Mouse (Mus musculus): ENCODE results near the gene Tbrg1. TPM values are rescaled to one million over a fixed set of nuclear protein-coding genes. Genes with fewer than 3 reads are reported as not detected.
A peak's percentile ranks its signal among the peaks of the same experiment; 100 is the strongest.

The Tbrg1 gene
- polyA plus RNA-seq (2015; fragmentation: Nextera tagmentation; extraction: Ambion mirVana) = 79.5 and 82.5 TPM in 2 replicates

GRCm38 (mm10) chr9:37656931-37657481 is at the start of gene Tbrg1:
Gene Tbrg1 (minus strand): TSS chr9:37657312.
- peak; percentile 93 for ATAC-seq (replicated peaks)
- under 1% methylated on average over 36 of the region's 36 CpGs for WGBS
- Histone ChIP-seq H3K4me3 (peak within 1 kb of the TSS; percentile 53), H3K27me3 (no peaks in the 10 kb centered on the region), H3K4me1 (peaks cover 13% of the 10 kb centered on the region), H3K27ac (replicated peaks) (peak within 1 kb of the TSS; percentile 29), H3K4me2 (replicated peaks) (peak within 1 kb of the TSS; percentile 67), H3K36me3 (peaks cover 18% of the 10 kb centered on the region), H3K9ac (replicated peaks) (peak within 1 kb of the TSS; percentile 52), H3K9me3 (no peaks in the 10 kb centered on the region)

- peak; percentile 51; the same call in 1 of the 2 replicates for ATAC-seq (replicated peaks)
- Histone ChIP-seq H3K27ac (replicated peaks) (no peak overlapping the region), H3K4me2 (replicated peaks) (no peak overlapping the region), H3K9me3 (no peaks in the 10 kb centered on the region), H3K36me3 (no peaks in the 10 kb centered on the region), H3K9ac (replicated peaks) (no peak overlapping the region), H3K27me3 (no peaks in the 10 kb centered on the region), H3K4me1 (no peaks in the 10 kb centered on the region), H3K4me3 (no peak overlapping the region)
- WGBS = 34% methylated on average over 5 of the region's 5 CpGs
Observed at GRCm38 (mm10) chr9:37689970-37690686, 33.0 kb upstream of the Tbrg1 start.

- no peak overlapping the region for H3K4me3 ChIP-seq
- H3K27ac ChIP-seq (replicated peaks) = no peak overlapping the region
- H3K9me3 ChIP-seq = no peaks in the 10 kb centered on the region
- H3K9ac ChIP-seq (replicated peaks) = no peak overlapping the region
- ATAC-seq (replicated peaks) = 0 out of 2 replicates have a peak, but pooled peaks have one; percentile 38
- WGBS = 37% methylated on average over 3 of the region's 3 CpGs
- H3K36me3 ChIP-seq = no peaks in the 10 kb centered on the region
- no peaks in the 10 kb centered on the region for H3K4me1 ChIP-seq
- no peaks in the 10 kb centered on the region for H3K27me3 ChIP-seq
- H3K4me2 ChIP-seq (replicated peaks) = no peak overlapping the region
Observed at GRCm38 (mm10) chr9:37687941-37688303, 30.8 kb upstream of the Tbrg1 start.

- 63% methylated on average over 3 of the region's 3 CpGs for WGBS
- no peak overlapping the region for H3K4me2 ChIP-seq (replicated peaks)
- H3K27me3 ChIP-seq = no peaks in the 10 kb centered on the region
- H3K4me3 ChIP-seq = no peak overlapping the region
- no peaks in the 10 kb centered on the region for H3K9me3 ChIP-seq
- no peaks in the 10 kb centered on the region for H3K4me1 ChIP-seq
- no peak overlapping the region for H3K27ac ChIP-seq (replicated peaks)
- no peaks in the 10 kb centered on the region for H3K36me3 ChIP-seq
- no peak overlapping the region for H3K9ac ChIP-seq (replicated peaks)
- 0 out of 2 replicates have a peak, but pooled peaks have one; percentile 64 for ATAC-seq (replicated peaks)
Observed at GRCm38 (mm10) chr9:37687288-37687940, 30.3 kb upstream of the Tbrg1 start.

- H3K4me2 ChIP-seq (replicated peaks) = no peak overlapping the region
- 93% methylated on average over 1 of the region's 1 CpGs for WGBS
- H3K36me3 ChIP-seq = no peaks in the 10 kb centered on the region
- ATAC-seq (replicated peaks) = no peak
- H3K9me3 ChIP-seq = no peaks in the 10 kb centered on the region
- no peak overlapping the region for H3K27ac ChIP-seq (replicated peaks)
- H3K9ac ChIP-seq (replicated peaks) = no peak overlapping the region
- no peak overlapping the region for H3K4me3 ChIP-seq
- no peaks in the 10 kb centered on the region for H3K27me3 ChIP-seq
- no peaks in the 10 kb centered on the region for H3K4me1 ChIP-seq
Observed at GRCm38 (mm10) chr9:37681123-37681522, 24.0 kb upstream of the Tbrg1 start.

GRCm38 (mm10) chr9:37675287-37675686 is 18.2 kb upstream of the Tbrg1 start:
- no peak overlapping the region for H3K4me3 ChIP-seq
- H3K9me3 ChIP-seq = no peaks in the 10 kb centered on the region
- 64% methylated on average over 4 of the region's 4 CpGs for WGBS
- no peak overlapping the region for H3K4me2 ChIP-seq (replicated peaks)
- no peak overlapping the region for H3K9ac ChIP-seq (replicated peaks)
- no peaks in the 10 kb centered on the region for H3K27me3 ChIP-seq
- no peak for ATAC-seq (replicated peaks)
- H3K36me3 ChIP-seq = no peaks in the 10 kb centered on the region
- 0 out of 2 replicates have a peak, but pooled peaks cover 4% of the 10 kb centered on the region for H3K4me1 ChIP-seq
- no peak overlapping the region for H3K27ac ChIP-seq (replicated peaks)

GRCm38 (mm10) chr9:37670261-37670660 is 13.1 kb upstream of the Tbrg1 start:
- WGBS = 91% methylated on average over 3 of the region's 3 CpGs
- Histone ChIP-seq H3K36me3 (no peaks in the 10 kb centered on the region), H3K9ac (replicated peaks) (no peak overlapping the region), H3K27me3 (no peaks in the 10 kb centered on the region), H3K4me3 (no peak overlapping the region), H3K4me2 (replicated peaks) (no peak overlapping the region), H3K4me1 (0 out of 2 replicates have a peak, but pooled peaks cover 3% of the 10 kb centered on the region), H3K27ac (replicated peaks) (no peak overlapping the region), H3K9me3 (no peaks in the 10 kb centered on the region)
- no peak for ATAC-seq (replicated peaks)

GRCm38 (mm10) chr9:37669678-37670077 is 12.6 kb upstream of the Tbrg1 start:
- no peaks in the 10 kb centered on the region for H3K9me3 ChIP-seq
- WGBS = 75% methylated on average over 4 of the region's 4 CpGs
- no peaks in the 10 kb centered on the region for H3K4me1 ChIP-seq
- no peak overlapping the region for H3K27ac ChIP-seq (replicated peaks)
- no peaks in the 10 kb centered on the region for H3K27me3 ChIP-seq
- H3K4me3 ChIP-seq = no peak overlapping the region
- H3K36me3 ChIP-seq = no peaks in the 10 kb centered on the region
- no peak for ATAC-seq (replicated peaks)
- no peak overlapping the region for H3K9ac ChIP-seq (replicated peaks)
- no peak overlapping the region for H3K4me2 ChIP-seq (replicated peaks)

- Histone ChIP-seq H3K36me3 (no peaks in the 10 kb centered on the region), H3K4me3 (no peak within 1 kb of the TSS), H3K27ac (replicated peaks) (no peak within 1 kb of the TSS), H3K4me1 (no peaks in the 10 kb centered on the region), H3K9me3 (no peaks in the 10 kb centered on the region), H3K9ac (replicated peaks) (no peak within 1 kb of the TSS), H3K4me2 (replicated peaks) (no peak within 1 kb of the TSS), H3K27me3 (no peaks in the 10 kb centered on the region)
- no peak for ATAC-seq (replicated peaks)
- 62% methylated on average over 6 of the region's 6 CpGs for WGBS
Observed at GRCm38 (mm10) chr9:37669115-37669514, 12.0 kb upstream of the Tbrg1 start, which contains the start of gene Panx3. Gene Panx3 (minus strand): TSS chr9:37669235.

- no peak for ATAC-seq (replicated peaks)
- no peaks in the 10 kb centered on the region for H3K4me1 ChIP-seq
Observed at GRCm38 (mm10) chr9:37666045-37666444, 8.9 kb upstream of the Tbrg1 start.

GRCm38 (mm10) chr9:37664604-37665003 is 7.5 kb upstream of the Tbrg1 start:
- H3K9me3 ChIP-seq = no peaks in the 10 kb centered on the region
- no peaks in the 10 kb centered on the region for H3K27me3 ChIP-seq
- H3K4me3 ChIP-seq = no peak overlapping the region
- no peak overlapping the region for H3K27ac ChIP-seq (replicated peaks)
- no peaks in the 10 kb centered on the region for H3K36me3 ChIP-seq
- no peak overlapping the region for H3K4me2 ChIP-seq (replicated peaks)
- no peak for ATAC-seq (replicated peaks)
- 91% methylated on average over 2 of the region's 2 CpGs for WGBS
- no peaks in the 10 kb centered on the region for H3K4me1 ChIP-seq
- H3K9ac ChIP-seq (replicated peaks) = no peak overlapping the region

More at GRCm38 (mm10) chr9:37666045-37666444, 8.9 kb upstream of the Tbrg1 start:
- Histone ChIP-seq H3K36me3 (no peaks in the 10 kb centered on the region), H3K4me2 (replicated peaks) (no peak overlapping the region), H3K27ac (replicated peaks) (no peak overlapping the region), H3K27me3 (no peaks in the 10 kb centered on the region), H3K9me3 (no peaks in the 10 kb centered on the region), H3K4me3 (no peak overlapping the region), H3K9ac (replicated peaks) (no peak overlapping the region)
- WGBS = 78% methylated on average over 7 of the region's 7 CpGs

- H3K9ac ChIP-seq (replicated peaks) = no peak overlapping the region
- 81% methylated on average over 1 of the region's 1 CpGs for WGBS
- no peak overlapping the region for H3K4me3 ChIP-seq
- H3K4me2 ChIP-seq (replicated peaks) = no peak overlapping the region
- H3K4me1 ChIP-seq = no peaks in the 10 kb centered on the region
- no peaks in the 10 kb centered on the region for H3K36me3 ChIP-seq
- no peaks in the 10 kb centered on the region for H3K9me3 ChIP-seq
- H3K27me3 ChIP-seq = no peaks in the 10 kb centered on the region
- ATAC-seq (replicated peaks) = no peak
- no peak overlapping the region for H3K27ac ChIP-seq (replicated peaks)
Observed at GRCm38 (mm10) chr9:37663210-37663609, 6.1 kb upstream of the Tbrg1 start.
